Mouse (Mus musculus) 3T3-L1 (cell line): ENCODE measurements around the gene Clock.

Source experiments
- DNase-seq: peaks from one replicate; pipeline ENCODE4 v3.0.0-alpha.2; 2015; ENCODE audit warnings: low read depth, low spot score

The Clock gene

DNA sequence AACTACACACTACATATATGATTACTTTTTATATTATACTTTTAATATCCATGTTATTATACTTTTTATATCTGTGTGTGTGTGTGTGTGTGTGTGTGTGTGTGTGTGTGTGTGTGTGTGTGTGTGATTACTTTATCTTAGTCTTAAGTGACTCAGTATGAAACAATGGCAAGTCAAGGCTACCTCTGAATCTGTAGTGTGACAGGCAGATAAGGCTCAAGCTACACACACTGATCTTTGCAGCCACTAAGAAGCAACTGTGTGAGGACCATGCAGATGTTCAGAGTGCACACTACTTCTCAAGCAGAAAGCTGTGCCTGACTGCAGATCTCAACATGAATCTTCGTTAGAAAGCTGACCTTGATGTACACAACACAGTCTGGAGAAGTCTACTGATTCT, 20.7 kb downstream of the Clock start:
- no peak for DNase-seq

DNA sequence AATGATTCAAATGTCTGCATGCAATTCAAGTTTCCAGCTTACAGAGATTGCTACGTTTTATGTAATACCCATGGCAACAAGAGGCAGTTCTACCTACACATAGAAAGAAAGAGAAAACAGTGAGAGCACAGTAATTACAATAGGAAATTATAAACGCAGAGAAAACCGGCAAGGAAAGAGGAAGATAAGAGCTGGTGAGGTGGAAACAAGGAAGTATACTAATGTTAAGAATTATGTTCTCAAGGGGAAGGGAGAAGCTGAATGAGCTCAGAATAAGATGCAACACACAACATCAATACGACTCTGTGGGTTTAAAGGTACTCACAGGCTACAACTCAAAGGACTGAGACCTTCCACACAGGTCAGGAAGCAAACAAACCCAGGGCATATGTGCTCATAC, 29.6 kb downstream of the Clock start:
- DNase-seq, result no peak

DNA sequence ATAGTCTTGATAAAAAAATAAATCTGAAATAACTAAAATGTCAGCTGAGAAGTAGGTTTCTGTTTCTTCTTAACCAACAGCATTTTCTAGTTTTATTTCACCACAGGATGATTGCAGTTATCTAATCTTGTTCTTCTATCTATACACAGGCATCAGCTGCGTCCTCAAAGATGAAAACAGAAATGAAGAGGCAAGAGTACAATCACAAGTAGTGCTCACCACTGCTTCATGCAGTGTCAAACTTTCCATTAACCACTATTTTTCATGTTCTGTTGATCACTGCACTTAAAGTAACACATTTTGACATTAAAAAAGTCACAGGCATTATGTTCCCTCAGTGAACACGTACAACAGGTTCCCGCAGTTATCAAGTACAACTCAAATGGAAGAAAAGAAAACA, 53.6 kb downstream of the Clock start:
- DNase-seq, result no peak

DNA sequence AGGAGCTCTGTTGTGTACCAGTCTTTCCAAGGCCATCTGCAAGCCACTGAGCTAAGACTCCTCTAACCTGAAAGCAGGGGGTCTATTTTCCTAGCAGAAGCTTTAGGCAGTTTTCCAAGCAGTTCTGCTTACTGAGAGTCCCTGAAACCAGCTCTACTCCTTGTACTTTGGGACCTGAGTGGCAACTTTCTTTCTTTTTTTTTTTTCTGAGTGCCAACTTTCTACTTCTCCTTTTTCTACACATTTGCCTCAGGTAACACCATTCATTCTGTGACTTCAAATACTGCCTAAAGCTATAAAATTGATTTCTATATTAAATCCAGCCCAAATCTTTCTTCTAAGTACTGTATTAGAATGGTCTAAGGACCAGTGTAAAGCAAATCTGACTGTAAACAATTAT, 58.1 kb downstream of the Clock start:
- DNase-seq, result no peak

DNA sequence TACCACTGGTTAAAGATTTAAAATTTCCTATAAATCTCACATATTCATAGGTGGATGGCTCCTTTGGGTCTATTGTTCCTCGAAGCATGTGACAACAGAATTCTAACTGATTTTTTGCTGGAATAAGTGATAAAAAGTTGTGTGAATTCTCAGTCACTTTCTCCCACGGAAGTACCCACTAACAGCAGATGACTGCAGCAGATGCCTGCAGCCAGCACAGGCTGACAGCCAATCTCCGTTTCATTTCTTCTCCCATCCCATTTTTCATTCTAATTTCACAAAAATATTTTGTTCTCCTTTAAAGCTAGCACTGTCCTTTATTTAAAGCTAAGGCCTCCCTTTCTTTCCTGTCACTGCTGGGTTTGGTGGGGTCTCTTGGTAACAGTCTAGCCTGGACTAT, 59.2 kb downstream of the Clock start:
- DNase-seq, result no peak

DNA sequence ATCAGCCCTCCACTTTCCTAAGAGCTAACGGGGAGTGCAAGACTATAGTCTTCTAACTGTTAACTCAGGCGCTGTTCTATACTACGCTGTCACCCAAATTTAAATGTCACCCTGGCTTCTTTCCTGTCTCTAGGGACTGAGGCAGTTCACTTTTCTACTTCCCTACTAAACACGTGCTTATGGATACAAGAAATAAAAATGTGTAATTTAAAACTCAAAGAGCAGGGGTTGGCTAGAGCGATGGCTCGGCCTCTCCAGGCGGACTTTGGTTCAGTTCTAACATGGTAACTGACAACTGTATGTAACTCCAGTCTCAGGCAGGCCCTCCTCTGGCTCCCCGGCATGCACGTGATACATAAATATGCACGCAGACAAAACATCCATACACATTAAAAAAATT, 60.2 kb downstream of the Clock start:
- no peak for DNase-seq

DNA sequence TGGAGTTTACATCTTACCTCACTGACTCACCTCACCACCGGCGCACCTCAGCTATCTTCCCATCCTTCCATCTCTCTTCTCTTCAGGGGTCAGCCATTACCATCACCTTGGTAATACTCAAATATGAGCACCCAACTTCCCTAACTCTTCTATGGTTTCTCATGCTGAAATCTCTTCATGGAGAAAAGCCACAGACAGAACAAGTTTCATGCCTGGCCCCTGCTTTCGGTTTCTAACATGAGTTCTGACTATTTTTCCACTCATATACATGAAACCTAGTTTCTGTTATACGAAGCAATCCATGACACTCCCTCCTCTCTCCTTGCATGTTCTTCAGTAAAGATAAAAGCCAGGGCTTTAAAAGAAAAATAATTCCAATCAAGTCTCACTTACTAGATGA, 60.7 kb downstream of the Clock start:
- DNase-seq, result no peak

DNA sequence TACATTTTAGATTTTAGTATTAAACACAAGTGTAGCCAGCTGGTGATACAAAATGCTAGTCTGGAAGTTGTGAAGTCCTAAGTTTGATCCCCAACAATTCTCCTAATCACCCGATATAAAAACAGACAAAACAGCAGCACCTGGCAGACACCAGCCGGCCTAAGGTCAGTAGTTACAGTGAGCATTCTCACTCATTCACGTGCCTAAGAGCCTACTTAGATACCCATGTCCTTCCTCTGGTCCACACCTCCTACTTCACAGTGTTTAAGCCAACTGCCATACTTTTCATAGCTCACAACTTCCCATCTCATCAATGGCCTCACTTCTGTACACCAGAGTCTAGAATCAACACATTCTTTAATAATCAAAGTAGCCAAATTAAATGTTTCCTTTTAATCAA, 61.3 kb downstream of the Clock start:
- DNase-seq, result no peak

DNA sequence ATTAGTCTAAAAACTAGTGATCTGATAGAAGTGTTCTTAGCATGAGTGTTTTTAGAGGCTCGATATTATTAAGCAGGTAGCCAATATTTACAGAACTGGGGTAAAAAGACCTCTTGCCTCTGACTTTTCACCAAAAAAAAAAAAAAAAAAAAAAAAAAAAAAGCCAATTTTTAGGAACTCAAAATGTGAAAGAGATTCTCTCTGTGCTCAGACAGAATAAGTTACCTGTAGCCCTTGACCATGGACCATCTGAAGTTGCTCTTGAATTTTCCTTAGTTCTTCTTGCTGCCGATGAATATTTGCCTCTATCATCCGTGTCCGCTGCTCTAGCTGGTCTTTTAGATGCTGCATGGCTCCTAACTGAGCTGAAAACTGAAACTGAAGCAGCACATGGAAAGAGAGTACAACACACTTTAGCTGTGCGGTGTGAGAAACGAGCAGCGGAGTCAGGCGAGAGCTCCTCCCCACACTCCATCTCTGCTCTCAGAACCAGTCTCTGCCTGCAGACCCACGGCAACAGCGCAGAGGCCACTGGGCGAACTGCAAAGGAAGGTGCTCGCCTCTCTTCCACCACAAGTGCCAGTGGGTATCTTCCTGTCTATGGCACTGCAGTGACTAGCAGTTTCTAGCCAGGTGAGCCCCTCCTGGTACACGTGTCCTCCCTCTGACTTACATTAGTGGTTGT, 73.3 kb downstream of the Clock start:
- DNase-seq, result no peak

DNA sequence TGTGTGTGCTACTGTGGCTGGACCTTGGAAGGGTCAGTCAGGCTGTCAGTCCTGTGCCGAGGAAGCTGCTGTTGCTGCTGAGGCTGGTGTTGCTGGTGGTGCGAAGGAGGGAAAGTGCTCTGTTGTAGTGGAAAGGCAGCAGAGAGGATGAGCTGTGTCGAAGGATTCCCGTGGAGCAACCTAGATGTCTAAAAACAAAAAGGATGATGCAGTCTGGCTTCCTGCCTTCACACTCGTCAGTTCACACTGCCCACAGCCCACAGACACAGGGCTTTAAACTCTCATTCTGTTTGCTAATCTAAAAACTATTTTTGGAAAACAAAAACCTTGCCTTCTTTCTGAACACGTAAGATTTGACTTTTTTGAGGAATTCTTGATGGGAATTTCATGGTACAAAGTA, 87.9 kb downstream of the Clock start:
- DNase-seq, result no peak

DNA sequence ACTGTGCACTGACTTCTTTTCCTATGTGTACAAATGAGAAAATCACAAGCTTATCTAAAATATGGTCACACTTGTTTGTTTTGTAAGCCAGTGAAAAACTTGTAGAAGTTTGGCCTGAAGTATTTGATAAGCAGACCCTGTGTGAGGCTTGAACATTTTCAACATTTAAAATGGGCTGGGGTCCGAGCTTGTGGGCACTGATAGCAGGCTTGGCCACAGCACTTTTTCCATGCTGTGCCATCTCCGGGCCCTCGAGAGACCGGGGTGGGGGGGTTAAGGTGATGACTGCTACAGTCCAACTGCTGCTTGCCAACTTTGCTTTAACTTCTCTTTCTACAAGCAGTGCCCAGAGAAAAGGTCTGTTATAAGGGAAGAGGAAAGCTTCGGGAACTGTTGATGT, 96.5 kb downstream of the Clock start:
- DNase-seq, result no peak

DNA sequence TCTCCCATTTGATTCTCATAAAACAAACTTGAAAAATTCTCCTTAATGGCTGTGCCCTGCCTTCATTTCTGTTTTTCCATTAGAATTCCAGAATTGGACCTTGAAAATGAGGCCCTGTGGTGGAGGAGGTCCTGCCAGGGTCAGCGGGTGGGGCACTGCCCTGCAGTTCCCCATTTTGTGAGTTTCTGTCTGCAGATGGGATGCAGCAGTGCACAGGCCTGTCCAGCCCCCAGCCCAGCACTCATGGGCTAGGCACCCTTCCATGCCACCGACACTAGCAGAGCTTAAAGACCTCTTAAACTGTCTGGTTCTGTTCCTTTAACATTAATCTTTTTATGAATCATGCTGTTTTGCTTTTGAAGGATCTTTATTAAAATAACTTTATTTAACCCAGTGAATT, 98.7 kb downstream of the Clock start:
- DNase-seq, result no peak

DNA sequence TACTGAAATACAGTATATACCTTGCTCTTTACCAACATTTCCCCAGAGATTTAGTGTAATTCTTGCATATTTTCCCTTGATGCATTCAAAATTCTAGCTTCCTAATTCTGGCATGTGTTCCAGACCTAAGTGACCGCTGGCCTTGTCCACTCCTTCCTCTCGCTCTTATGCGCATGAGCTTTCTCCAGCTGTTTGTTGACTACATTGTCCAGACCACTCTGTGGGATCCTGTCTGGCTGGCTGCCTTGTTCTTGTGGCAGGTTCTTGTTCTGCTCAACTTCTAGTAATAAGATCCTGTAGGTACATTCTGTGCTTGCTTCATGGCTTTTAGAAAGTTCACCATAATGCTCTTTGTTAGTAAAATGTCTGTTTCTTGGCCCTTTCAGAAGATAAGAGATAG, 101.4 kb downstream of the Clock start:
- DNase-seq, result no peak

DNA sequence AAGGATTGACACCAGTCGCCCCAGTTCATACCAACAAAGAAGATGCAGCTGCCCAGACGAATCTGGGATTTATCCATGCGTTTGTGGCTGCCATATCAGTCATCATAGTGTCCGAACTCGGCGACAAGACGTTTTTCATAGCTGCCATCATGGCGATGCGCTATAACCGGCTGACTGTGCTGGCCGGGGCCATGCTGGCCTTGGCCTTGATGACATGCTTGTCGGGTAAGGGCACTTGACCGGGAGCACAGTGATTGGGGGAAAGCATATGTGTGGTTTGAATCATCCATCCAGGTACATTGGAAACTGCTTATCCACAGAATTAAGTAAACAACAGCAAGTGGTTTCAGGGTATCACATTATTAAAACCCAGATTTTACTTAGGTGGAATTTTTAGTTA, 105.2 kb downstream of the Clock start:
- DNase-seq, result no peak

DNA sequence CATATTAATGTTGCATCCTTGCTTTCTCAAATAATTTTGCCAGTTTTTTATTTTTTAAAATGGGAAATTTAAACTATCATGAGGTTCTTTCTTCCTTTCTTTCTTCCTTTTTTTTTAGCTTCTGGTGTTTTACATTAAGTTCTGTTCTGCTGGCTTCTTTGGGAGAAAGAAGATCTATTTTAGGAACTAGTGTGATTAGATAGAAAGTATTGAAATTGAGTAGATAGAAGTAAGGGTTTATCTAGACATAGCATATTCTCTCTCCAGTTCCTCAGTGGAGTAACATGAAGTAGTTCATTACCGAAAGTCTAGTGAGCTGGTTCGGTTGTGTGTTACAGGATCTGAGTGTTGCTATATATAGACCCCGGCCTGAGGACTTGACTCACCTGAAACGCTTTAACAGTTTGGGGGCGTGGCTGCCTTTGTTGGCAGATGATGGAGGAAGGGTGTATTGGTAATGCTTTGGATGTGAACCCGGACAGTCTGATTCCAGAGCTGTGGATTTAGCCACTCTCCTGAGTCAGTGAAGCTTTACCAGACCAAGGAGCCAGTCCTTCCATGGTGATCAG, 110.1 kb downstream of the Clock start:
- DNase-seq, result no peak

DNA sequence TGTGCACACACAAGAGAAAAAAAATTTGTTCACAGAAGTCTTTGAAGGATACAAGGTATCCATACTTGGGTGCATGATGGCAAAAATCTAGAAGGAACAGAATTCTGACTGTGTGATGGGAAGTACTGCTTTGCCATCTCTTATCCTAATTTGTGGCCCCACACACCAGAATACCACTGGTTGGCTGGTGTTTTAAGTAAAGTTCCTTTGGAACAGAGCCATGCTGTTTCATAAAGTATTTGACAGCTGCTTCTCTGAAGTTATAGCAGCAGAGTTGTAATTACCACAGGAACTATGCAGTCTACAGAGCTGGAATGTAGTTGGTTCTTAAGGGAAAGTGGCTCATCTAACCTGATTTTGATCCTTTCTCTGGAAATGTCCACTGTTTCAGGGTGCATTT, 111.5 kb downstream of the Clock start:
- no peak for DNase-seq

DNA sequence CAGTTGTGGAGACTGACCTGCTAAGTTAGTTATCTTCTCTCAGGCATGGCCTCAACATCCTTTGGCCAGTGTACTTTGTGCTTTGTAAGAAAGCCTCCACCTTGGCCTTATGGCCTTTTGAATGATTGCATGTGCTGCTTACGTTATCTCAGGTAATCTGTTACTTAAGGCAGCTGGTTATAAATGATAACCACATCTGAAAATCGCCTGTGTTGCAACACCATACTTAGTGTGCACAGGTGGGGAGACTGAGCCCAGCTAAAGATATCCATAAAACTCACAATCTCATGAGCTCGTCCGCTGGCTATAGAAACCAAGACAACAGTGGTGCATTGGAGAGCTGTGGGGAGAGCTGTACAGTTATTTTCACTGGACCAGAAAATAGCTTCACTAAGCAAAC, 114.0 kb downstream of the Clock start:
- DNase-seq, result no peak

DNA sequence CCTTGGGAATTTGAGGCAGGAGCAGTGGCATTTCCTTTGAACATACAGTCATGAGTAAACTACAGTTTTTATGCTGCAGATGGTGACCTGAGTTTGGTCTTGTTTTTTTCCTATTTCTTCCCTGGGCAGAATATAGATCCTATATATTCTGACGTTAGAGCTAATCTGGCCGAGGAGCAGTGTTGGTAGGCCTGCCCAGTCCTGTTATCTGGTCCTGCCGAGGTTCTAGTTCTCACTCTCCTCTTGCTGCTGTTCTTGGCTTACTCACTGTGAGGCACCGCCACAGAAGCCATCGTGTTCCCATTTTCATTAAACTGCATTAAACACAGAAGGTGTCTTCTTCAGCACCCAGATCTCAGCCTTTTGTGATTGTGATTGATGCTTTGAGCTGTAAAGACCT, 116.7 kb downstream of the Clock start:
- no peak for DNase-seq

DNA sequence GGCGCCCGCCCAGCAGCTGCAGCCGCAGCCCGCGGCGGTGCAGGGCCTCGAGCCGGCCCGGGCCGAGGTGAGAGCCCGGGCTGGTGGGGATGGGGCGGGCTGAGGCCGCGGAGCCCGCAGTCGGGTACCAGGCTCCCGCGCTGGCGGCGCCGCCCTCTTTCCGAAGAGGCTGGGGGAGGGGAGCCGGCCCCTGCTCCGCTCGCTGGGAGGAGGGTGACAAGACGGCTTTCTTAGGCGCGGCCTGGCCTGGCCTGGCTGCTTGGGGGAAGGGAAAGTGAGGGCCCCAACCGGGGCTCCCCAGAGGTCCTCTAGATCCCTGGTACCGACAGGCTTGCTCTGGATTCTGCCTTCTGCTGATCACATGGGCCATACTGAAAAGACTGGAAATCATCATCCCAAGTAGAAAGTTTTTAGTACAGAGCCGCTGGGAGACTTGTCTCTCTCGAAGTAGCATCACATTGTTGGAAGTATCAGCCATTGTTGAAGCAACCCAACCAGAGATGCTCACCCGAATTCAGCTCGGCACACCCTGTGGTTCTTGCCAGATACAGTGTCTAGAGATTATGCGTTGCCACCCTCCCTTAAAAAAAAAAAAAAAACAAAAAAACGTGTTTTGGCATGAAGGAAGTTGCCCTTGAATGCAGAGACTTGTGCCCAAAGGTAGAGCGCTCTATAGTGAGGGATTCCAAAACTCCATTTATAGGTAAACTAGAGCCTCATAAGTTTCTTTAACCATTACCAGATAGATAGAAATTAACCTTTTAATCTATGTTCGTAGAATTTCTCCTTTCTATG, 120.1 kb downstream of the Clock start:
- peak; percentile 77 for DNase-seq

DNA sequence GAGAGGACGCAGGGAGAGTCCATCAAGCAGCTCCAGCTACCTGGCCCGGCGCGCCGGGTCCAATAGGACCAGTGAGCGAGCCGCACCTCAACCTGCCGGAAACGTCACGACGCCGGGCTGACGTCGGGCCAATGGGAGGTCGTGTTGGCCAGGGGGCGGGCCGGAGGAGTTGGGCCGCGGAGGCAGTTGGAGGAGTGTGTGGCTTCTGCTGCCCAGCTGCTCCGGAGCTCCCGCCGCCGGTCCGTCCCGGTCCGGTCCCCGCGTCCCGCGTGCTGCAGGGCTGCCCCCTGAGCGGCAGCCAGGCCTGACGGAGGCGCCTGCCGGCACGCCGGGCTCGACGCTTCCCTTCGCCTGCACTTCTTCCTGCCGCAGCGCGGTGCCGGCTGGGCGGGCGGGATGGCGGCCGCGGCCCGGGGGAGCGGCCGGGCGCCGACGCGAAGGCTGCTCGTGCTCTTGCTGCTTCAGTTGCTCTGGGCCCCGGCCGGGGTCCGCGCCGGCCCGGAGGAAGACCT, 120.8 kb downstream of the Clock start, which contains the start of gene Tmem165:
Gene Tmem165, plus strand, starts transcription at position 131 of the 512 bp plus-strand sequence.
- DNase-seq, result peak; percentile 93

DNA sequence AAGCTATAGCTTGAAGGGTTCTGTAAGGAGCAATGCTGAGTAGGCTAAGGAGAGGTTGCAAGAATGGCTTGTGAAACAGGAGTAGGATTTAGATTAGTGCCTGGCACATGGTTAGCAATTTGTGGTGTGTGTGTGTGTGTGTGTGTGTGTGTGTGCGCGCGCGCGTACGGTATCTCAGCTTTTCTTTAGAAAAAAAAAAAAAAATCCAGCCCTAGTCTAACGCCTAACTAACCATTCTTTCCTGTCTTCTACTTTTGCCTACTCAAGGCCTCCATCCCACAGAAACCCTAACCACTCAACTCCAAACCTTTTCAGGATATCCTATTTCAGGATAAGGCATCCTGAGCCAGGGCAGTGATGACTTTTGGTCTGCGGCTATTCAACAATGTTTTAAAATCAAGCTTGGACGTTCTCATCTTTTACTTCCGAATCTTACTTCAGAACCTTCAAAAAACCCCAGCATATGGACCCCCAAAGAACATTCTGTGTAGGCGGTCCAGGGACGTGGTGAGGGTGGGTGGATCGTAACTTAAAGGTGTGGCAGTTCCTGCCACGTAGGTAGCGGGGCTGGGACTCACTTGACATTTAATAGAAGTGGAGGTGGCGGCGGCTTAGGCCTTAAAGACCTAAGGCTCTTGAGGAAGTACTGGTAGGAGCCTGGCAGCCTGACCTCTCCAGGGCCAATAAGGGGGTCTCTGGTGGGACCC, 121.4 kb downstream of the Clock start:
- no peak for DNase-seq

DNA sequence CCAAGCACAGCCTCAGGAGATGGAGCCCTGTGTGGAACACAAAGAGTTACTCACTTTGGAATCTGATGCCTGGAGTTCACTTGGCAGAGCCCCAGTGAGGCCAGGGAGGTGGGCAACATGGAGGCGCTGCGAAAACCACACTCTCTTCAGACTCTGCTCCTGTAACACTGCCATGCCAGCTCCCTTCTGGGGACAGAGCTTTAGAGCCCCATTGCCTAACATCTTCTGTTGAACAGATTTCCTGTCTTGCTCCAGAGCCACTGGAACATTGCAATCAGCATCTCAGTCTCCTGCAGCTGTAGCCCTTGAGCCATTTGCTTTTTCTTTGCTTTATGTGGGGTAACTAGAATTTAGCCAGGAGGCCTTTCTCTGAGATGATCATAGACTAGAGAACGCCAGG, 122.3 kb downstream of the Clock start:
- peak; percentile 46 for DNase-seq
